Mouse (Mus musculus) right cerebral cortex, postnatal 25 days (tissue): ENCODE measurements around the gene Tjp3.

Source experiments
- DNase-seq: peaks from one replicate; pipeline ENCODE4 v3.0.0; 2022

Gene Tjp3

DNA sequence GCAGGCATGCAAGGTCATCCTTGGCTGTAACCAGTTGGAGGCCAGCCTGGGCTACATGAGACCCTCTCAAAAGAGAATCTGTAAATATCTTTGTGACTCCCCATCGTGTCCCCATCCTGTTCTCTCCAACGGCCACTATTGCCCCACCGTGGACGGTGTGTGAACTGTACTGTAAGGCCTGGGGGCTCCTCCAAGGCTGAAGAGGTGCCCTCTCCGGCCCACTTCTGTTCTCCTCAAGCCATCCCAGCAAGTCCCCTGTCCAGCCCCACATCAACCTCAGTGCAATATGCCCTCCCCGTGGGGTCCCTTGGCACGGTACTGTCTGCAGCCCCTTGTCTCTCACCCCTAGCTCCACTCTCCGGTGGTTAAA is 27.9 kb upstream of the Tjp3 start:
- no peak for DNase-seq

DNA sequence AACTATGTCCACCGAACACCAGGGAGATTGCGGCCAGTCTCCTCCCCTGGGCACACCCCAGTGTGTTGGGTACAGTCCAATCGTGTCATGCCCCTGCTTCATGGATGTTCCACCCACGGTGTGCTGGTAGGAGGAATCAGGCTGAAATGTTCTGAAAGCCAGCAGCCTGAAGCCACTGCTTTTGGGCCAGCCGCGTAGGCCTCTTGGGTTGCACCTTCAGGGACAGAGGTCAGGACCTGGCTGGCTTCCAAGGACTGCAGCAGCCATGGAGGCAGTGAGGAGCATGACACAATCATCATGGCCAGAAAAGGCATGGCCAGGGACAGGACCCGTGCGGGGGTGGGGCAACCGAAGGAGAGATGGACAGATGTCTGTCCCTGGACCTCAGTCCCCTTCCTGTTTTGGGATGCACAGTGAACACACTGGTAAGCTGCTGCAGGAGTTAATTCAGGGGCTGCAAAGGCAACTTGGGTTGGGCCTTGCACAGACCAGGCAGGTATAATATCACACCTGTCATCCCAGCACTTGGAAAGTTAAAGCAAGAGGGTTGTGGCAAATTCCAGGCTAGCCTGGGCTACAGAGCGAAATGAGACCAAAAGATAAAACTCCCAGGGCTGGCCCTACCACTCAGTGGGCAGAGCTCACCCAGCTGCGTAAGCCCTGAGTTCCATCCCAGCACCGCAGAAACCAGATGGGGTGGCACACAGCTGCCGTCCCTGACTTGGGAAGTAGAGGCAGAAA is 27.4 kb upstream of the Tjp3 start:
- no peak for DNase-seq

DNA sequence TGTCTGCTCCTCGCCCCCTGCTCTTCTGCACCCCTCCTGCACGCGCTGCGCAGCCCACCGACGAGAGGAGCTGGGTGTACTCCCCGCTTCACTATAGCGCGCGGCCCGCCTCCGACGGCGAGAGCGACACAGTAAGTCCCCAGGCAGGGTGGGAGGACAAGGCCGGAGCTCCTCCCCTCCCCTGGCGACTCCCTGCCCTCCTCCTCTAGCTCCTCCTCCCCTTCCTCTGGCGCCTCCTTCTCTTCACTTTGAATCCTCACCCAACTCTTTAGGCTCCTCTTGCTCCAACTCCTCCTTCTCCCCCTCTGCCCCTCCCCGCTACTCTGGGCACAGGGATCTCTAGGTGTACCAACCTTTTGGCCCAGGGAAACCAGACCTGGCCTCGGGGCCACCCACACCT is 25.9 kb upstream of the Tjp3 start:
- no peak for DNase-seq

DNA sequence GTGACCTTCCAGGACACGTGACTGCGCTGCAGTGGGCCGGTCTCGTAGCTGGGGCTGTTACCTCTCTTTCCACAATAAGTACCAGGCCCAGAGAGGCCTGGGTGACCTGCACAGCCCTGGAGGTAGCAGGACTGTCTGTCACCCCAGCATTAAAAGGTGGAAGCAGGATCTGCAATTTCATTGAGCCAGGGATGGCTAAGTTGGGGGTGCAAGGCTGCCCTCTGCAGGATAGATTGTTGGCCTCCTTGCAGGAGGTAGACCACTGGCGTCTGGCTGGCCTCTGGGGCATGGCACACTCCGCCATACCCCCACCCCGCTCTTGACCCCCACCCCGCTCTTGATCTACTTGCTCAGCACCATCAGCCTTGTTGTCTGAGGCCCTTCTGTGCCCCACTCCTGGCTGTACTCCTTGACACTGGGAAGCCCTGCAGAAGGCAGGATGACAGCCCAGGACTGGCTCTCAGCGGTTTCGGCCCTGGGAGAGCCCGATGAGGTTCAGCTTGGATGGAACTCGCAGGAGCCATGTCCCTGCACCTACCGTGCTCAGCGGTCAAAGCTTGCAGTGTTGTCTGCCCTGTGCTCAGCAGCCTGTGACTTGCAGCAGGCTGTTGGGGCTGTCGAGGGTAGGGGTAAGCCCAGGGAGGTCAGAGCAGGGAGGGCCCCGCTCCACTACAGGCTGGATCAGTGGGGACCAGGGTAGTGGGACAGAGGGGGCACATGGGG is 25.1 kb upstream of the Tjp3 start:
- DNase-seq, result no peak

DNA sequence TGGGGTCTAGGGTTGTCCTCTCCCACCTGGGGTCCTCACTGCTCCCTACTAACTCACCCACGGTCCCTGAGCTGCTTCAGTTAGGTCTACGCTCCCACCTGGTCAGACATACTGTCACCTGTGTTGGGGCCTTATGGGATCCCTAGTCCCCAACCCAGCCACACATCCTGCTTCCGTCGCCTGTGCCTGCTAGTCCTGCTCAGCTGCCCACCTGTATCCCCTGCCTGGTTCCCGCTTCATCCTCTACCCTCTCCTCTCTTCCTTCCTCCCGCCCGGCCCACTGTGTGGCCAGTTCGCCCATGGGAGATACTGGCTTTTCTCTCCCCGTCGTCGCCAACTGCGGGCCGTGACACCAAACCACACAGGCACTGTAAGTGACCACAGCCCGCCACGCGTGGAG is 24.2 kb upstream of the Tjp3 start:
- DNase-seq, result no peak

DNA sequence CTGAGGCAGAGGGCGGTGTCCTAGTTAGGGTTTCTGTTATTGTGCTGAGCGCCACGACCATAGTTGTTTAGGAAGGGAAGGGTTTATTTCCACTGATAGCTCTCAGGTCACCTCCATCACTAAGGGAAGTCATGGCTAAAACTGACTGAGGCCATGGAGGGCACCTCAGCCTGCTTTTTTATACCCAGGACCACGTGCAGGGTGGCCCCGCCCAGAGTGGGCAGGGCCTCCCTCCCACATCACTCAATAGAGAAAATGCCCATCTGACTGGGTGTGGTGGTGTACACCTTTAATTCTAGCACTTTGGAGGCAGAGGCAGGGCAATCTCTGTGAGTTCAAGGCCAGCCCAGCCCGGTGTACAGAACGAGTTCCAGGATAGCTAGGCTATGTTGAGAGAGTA is 22.8 kb upstream of the Tjp3 start:
- no peak for DNase-seq

DNA sequence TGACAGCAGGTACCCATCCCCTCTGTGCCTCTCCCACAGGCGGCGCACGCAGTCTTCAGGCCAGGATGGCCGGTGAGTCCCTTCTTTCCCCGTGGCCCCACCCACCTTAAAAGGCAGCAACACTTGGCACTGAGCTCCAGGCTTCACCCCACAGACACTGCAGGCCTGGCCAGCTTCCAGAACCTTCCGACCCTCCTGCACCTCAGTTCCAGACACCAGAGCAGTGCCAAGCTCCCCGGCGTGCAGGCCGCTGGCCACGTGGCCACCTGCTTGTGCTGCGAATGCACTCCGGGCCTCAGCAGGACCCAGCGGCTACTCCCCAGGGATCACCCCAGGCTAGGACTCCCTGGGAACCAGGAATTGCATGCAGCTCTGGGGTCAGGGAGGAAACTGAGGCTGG is 22.2 kb upstream of the Tjp3 start:
- DNase-seq, result no peak

DNA sequence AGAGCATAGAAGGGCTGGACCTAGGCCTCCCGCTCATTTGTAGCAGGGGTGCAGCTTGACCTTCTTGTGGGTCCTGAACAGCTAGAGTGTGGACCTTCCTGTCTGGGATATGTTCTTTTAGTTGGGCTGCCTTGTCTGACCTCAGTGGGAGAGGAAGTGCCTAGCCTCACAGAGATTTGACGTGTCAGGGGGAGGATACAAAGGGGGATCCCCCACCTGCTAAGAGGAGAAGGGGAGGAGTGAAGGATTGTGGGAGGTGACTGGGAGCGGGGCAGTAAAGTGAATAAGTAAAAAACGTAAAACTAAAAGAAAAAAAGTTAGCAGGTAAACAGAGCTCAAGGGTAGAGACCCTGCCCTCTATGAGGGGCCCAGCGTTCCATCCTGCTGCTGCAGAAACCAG is 18.2 kb upstream of the Tjp3 start:
- no peak for DNase-seq

DNA sequence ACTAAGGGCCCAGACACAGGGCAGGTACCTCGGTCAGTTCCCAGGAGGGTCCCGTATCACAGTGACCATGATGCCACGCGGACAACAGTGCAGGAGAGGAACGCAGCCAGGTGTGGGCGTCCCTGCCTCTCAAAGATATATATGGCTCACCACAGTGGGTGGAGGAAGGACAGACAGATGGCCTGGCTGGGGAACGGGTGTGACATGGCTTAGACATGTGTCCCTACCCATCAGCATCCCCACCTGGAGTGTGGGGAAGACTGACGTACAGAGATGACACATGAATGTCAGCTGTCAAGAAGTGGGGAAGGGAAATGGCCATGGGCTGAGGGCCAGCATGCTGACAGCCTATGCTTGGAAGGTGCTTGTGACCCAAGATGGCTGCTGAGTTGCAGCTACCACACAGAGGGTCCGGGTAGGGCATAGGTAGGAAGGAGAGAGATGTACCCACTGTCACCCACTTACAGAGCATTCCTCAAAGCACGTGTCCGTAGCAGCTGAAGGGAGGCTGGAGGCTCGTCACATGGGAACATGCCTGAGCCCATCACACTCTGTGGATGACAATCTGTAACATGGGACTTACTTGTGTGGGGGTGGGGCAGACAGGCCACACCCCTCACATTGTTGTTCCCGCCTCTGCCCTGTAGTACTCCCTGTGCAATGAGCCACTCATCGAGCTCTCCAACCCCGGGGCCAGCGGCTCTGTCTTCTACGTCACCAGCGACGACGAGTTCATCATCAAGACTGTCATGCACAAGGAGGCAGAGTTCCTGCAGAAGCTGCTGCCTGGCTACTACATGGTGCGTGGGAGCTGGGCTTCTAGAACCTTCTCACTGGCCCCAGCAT is 15.7 kb upstream of the Tjp3 start:
- no peak for DNase-seq

DNA sequence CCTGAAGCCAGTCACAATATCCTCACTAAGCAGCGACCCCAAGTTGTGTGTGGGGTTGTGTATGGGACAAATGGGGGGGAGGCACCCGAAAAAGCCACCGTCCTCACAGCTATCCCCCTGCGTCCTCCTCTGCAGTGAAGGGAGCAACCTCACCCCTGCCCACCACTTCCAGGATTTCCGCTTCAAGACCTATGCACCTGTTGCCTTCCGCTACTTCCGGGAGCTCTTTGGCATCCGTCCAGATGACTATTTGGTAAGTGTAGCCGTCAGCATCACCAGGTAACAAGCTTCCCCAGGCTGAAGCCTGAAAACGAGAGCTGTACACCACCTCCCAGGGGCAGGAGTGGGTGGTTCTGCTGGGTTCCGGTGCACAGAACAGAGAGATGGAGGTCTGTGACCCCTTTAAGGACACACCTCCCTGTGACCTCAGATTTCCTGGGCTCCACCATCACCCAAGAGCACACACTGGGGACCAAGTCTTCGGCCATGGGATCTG is 14.8 kb upstream of the Tjp3 start:
- no peak for DNase-seq

DNA sequence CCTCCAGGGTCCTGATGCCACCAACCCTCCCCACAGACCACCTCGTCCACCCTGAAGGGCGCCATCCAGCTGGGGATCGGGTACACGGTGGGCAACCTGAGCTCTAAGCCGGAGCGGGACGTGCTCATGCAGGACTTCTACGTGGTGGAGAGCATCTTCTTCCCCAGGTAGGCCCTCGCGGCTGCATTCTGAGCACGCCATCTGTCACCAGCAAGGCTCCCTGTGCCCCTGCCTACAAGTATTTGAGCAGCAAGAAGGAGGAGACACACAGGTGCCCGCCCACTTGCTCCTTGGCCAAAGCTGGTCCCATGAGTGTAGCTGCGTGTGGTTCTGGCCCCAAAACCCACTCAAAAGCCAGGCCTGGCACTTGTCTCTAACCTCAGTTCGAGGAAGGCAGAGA is 14.3 kb upstream of the Tjp3 start:
- DNase-seq, result no peak

DNA sequence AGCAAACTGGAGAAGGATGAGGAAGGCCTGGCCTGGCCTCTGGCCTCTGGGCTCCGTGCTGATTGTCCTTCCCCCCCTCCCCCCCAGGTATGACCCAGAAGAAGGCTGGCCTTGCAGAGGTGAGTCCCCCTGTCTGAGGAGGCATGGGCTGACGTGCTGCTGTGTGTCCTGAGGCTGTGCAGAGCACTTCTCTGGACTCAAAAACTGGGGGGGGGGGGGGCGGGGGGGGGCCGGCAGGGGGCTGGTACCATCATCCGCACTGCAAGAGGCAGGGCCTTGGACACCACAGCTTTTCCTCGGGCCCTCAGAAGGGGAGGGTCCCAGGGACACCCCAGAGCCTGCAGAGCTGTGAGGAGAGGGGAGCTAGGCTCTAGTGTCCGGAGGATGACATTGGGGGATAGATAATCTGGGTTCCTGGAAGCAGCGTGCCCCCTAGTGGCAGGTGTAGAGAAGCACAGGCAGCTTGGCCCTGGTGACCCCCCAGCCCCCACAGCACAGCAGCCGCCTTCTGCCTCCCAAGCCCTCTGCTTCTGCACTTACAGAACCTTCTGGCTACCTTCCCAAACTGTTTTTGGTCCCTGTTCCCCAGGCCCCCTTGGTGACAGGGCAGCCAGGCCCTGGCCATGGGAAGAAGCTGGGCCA is 13.3 kb upstream of the Tjp3 start:
- DNase-seq, result no peak

DNA sequence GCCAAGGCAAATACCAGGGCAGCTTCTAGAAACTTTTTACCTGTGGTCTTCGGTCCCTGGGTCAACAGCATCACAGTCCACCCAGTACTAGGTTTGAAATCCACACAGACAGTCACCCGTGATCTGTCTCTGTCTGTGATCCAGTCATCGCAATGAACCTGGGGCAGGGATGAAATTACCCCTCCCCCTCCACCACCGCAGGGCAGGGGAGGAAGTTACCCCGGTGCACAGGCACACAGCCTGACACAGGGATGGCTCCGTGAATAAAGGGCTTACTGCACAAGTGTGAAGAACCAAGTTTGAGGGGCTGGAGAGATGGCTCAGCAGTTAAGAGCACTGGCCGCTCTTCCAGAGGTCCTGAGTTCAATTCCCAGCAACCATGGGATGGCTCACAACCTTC is 12.4 kb upstream of the Tjp3 start:
- no peak for DNase-seq

DNA sequence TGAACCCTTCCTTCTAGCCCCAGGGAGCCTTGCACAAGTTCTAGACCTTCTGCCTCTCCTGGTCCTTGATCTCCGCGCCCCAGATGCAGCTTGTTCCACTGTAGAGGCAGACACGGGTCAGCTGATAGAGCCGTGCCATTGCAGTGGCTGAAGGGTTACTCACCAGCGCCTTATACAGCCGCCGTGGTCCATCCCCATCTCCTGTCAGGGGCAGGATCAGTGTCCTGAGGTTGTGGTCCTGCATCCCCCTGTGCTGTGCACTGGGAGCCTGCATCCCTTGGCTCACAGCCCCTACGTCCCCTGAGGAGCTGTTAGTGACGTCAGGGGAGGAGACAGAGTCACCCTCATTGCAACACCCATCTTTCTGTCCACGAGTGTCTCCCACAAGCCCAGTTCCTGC is 11.9 kb upstream of the Tjp3 start:
- DNase-seq, result no peak

DNA sequence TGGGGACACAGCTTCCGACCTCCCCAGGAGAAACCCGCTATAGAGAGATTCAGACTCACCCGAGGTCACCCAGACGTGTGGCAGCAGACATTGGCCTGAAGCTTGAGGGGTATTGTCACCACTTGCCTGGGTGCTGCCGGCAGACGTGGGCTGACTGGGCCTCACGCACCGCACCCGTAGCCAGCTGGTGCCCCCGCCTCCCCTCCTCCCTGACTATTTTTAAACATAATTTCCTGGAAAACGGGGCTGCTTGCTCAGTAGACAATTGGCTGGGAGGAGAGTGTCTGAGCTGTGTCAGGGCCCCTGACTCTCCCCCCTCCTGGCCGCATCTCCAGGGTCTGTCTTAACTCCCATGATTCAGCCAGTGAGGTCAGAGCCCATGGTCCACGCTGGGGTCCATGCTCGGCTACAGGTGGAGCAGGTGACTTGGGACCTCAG is 11.4 kb upstream of the Tjp3 start:
- DNase-seq, result peak; percentile 71

DNA sequence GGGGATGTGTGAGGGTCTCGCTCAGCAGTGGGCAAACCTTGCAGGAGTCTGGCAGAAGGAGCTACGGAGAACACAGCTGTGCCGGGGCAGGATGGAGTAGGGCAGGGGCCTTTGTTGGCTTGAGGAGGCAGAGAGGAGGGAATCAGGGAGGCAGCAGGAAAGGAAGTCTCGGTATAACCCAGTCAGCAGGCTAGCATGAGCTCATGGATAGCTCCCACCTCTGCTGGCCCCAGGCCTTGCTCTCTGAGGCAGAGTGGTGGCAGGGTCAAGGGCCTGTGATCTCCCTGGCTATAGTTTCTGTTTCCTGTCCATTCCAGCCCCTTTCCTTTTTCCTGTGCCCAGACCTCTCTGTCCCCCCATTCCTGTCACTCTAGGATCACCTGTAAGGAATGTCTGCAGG is 10.9 kb upstream of the Tjp3 start:
- DNase-seq, result no peak

DNA sequence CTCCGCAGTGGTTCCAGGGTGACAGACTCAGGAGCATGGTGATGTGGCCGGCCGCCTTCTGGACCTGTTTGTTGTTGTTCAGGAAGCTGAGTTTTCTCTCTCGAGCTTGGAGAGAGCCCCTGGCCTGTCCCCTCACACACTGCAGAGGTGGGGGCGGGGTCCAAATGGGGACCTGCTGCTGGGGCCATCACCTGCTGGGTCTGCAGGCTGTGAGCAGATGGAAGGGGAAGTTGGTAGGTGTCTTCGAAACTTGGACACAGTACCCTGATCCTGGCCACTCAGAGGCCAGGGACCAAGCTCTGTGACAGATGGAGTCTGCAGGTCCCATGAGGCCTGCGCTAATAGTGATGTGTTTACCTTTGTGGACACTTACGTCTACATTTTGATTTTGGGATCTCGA is 9.9 kb upstream of the Tjp3 start:
- no peak for DNase-seq

DNA sequence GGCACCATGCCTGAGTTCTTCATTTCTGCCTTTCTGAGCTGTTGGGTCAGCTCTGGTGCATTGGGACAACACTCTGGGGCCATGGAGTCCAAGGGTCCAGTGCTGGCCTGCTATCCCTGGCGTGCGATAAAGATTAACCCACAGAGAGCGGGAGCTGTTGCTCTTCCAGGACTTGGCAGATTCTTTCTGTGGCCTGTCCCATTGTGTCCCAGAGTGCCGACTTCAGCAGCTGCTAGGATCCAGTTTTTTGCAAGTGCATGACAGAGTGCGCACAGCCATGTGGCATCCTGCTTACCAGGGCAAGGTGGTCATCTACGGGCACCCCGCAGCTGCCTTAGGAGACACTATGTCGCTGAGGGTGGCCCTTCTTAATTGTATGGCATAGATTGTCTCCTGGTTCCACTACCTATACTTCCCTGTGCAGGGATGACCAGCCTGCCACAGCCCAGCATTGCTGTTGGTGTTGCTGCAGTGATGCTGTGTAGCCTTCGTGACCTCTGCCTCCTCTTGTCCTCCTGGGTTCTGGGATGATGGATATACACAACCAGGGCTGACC is 9.0 kb upstream of the Tjp3 start:
- DNase-seq, result no peak

DNA sequence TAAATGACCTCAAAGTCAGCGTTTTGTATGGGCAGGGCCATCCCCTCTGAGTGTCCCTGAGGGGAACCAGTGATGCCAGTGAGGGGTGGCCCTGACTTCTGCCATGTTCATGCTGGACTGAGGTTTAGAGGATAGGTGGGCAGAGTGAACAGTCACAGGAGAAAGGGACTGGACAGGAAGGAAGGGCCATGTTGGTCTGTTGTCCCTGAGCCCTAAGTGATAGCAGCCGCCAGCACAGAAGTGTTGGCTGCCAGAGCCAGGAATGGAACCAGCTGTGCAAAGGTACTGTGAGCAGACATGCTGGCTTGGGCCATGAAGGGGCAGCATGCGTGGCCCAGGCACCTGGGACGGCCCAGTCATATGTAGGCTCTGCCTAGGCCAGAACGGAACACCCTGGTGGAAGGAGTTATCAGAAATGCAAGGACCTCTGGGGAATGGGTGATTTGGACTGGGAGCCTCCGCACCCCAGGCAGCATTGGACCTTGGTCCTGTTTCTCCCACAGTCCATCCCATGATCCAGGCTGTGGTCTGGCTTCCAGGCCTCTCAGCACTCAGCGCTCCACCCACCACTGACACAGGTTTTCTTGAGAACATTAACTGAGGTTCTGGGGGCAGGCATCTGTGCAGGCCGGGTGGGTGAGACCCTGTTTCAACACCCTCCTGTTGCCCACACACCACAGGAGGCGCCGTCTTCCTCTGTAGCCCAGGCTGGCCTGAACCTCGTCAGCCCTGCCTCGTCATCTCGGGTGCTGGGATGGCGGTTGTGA is 8.4 kb upstream of the Tjp3 start:
- DNase-seq, result no peak

DNA sequence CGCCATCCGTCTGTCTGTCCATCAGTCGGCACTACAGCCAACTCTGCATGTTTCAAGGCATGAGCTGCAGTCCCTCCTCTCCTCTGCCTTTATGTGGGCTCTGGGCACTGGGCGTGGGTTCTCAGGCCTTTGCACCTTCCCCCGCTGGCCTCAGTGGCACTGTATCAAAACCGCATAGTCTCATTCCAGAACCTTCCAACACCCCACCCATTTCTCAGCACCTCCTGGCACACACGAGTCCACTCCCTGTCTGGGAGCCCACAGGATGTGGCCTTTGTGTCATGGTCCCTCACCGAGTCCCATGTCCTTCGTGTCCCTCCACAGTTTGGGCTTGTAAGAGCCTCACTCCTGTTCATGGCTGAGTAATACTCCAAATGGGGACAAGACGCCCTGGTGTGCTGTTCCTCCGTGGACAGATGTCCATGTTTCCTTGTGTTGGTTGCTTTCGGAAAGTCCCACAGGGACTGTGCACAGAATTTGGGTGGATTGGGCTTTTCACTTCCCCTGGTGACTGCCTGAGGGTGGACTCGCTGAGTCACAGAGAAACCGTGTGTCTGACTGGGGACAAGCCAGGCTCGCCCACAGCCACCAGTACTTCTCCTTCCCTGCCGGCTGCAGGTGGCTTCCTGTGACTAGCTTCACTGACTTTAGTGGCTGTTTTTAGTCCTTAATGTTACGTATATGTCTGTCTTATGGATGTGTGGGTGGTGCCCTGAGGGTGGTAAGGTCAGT is 7.2 kb upstream of the Tjp3 start:
- DNase-seq, result peak; percentile 77

DNA sequence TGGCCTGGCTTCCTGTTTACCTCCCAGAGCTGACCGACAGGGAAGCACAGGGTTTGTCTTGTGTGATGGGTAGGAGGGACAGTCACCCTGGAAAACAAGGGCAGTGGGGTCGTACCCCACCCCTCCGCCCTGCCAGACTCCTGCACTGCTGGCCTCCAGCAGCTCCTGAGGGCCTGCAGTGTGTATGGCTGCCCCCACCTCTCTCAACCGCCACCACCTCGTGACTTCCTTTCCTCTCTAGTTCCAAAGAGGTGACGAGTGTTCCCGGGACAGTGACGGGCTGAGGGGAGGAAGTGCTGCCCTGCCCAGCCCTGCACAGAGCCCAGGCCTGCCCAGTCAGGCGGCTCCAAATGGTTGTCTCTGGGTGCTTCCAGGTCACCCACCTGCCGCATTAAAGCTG is 6.5 kb upstream of the Tjp3 start:
- no peak for DNase-seq
